Mouse (Mus musculus) adrenal gland, postnatal 14 days (tissue): ENCODE results near the gene Rdh7. TPM values are rescaled to one million over a fixed set of nuclear protein-coding genes. Genes with fewer than 3 reads are reported as not detected.
"Not testable (repeated sequence)": the region's sequence is repeated elsewhere in the genome, so short reads cannot be mapped to it uniquely, and the experiment has no call there.

Source experiments
- DNase-seq: peaks from one replicate; pipeline ENCODE4 v3.0.0; 2021; ENCODE audit warnings: mixed read lengths
- total RNA-seq: library from RNA; stranded (reverse); gene quantifications from 2 replicates; pipeline ENCODE4 v1.2.3, GENCODE M21; 2021

Gene Rdh7
- total RNA-seq, 1 experiment from 2014 or later, result 81.0 TPM

GRCm38 (mm10) chr10:127893163-127894022, 4.8 kb upstream of the Rdh7 start:
- not testable (repeated sequence) for DNase-seq

GRCm38 (mm10) chr10:127891481-127891880, 2.9 kb upstream of the Rdh7 start:
- no peak for DNase-seq

- no peak for DNase-seq
Observed at GRCm38 (mm10) chr10:127886971-127887370, 1.6 kb downstream of the Rdh7 start.

GRCm38 (mm10) chr10:127886551-127886950, 2.1 kb downstream of the Rdh7 start:
- no peak for DNase-seq

GRCm38 (mm10) chr10:127881041-127881440, 7.6 kb downstream of the Rdh7 start:
- DNase-seq, result no peak

- DNase-seq, result no peak
Observed at GRCm38 (mm10) chr10:127879155-127879688, 9.4 kb downstream of the Rdh7 start.

- DNase-seq, result no peak
Observed at GRCm38 (mm10) chr10:127878262-127879057, 10.2 kb downstream of the Rdh7 start.

GRCm38 (mm10) chr10:127877681-127878080, 10.9 kb downstream of the Rdh7 start:
- no peak for DNase-seq

- DNase-seq, result peak; percentile 19
Observed at GRCm38 (mm10) chr10:127872484-127872883, 16.1 kb downstream of the Rdh7 start.

- DNase-seq, result no peak
Observed at GRCm38 (mm10) chr10:127866232-127866631, 22.4 kb downstream of the Rdh7 start, which contains the start of gene Rdh16f2. Gene Rdh16f2, plus strand, starts transcription at chr10:127866474.

GRCm38 (mm10) chr10:127864931-127865330, 23.7 kb downstream of the Rdh7 start:
- DNase-seq, result no peak

GRCm38 (mm10) chr10:127856376-127856775, 32.2 kb downstream of the Rdh7 start:
- no peak for DNase-seq

GRCm38 (mm10) chr10:127849628-127850027, 39.0 kb downstream of the Rdh7 start, which contains the start of gene Rdh19:
Gene Rdh19, plus strand, starts transcription at chr10:127849928.
- no peak for DNase-seq

GRCm38 (mm10) chr10:127848089-127848488, 40.5 kb downstream of the Rdh7 start:
- DNase-seq, result no peak

GRCm38 (mm10) chr10:127845945-127846344, 42.7 kb downstream of the Rdh7 start:
- DNase-seq, result not testable (repeated sequence)

GRCm38 (mm10) chr10:127840776-127841175, 47.8 kb downstream of the Rdh7 start:
- DNase-seq, result no peak

GRCm38 (mm10) chr10:127838539-127838938, 50.1 kb downstream of the Rdh7 start:
- DNase-seq, result no peak

GRCm38 (mm10) chr10:127837793-127838192, 50.8 kb downstream of the Rdh7 start:
- DNase-seq, result peak; percentile 24

- DNase-seq, result no peak
Observed at GRCm38 (mm10) chr10:127835292-127835691, 53.3 kb downstream of the Rdh7 start.

GRCm38 (mm10) chr10:127834186-127834585, 54.4 kb downstream of the Rdh7 start:
- not testable (repeated sequence) for DNase-seq
